Mouse (Mus musculus) lung, embryonic 14.5 days (tissue): ENCODE measurements around the gene Fgfr2. TPM values are rescaled to one million over a fixed set of nuclear protein-coding genes. Genes with fewer than 3 reads are reported as not detected.

ENCODE experiments used
- ATAC-seq: fragments of 200-750 bp; cut with Nextera tagmentation; 2 replicates; pipeline ENCODE4 v1.8.0; 2017; ENCODE audit warnings: mild to moderate bottlenecking, moderate TSS enrichment, moderate library complexity; ENCODE audit not compliant: insufficient read depth
- DNase-seq: peaks from one replicate; pipeline ENCODE4 v3.0.0-alpha.2; 2015
- H3K27ac ChIP-seq: fragments of 300-500 bp; sonication (generic); 2 replicates; pipeline ENCODE4 v1.5.1; 2014; ENCODE audit warnings: low read depth, mild to moderate bottlenecking, moderate library complexity
- H3K27me3 ChIP-seq: fragments of 300-500 bp; sonication (generic); 2 replicates; pipeline ENCODE4 v1.6.1; 2014; ENCODE audit warnings: low read length, control low read depth; ENCODE audit not compliant: insufficient read depth
- H3K36me3 ChIP-seq: fragments of 300-500 bp; sonication (generic); 2 replicates; pipeline ENCODE4 v1.6.1; 2014; ENCODE audit warnings: control low read depth; ENCODE audit not compliant: insufficient read depth
- H3K4me1 ChIP-seq: fragments of 300-500 bp; sonication (generic); 2 replicates; pipeline ENCODE4 v1.6.1; 2014; ENCODE audit warnings: antibody characterized with exemption, control low read depth; ENCODE audit not compliant: insufficient read depth
- H3K4me2 ChIP-seq: fragments of 300-500 bp; sonication (generic); 2 replicates; pipeline ENCODE4 v1.6.1; 2014; ENCODE audit warnings: mild to moderate bottlenecking
- H3K4me3 ChIP-seq: fragments of 300-500 bp; sonication (generic); 2 replicates; pipeline ENCODE4 v1.5.1; 2014; ENCODE audit warnings: low read depth, low read length
- H3K9ac ChIP-seq: fragments of 300-500 bp; sonication (generic); 2 replicates; pipeline ENCODE4 v1.6.1; 2014
- H3K9me3 ChIP-seq: fragments of 300-500 bp; sonication (generic); 2 replicates; pipeline ENCODE4 v1.6.1; 2016; ENCODE audit warnings: low read depth, low read length, control low read depth
- CTCF ChIP-seq: IDR thresholded peaks from 2 replicates; pipeline ENCODE4 v1.5.1; 2016; ENCODE audit warnings: antibody characterized with exemption, low read depth
- WGBS: fragments of 180-500 bp; shearing (Covaris S2); extraction: QIAGEN DNeasy Blood & Tissue Kit; methylation state at CpG from one replicate; pipeline ENCODE4 v1.1.7; 2014; 5-methylcytosine and 5-hydroxymethylcytosine counted together
- polyA plus RNA-seq: library from polyadenylated mRNA; unstranded; fragments of >200 nt; fragmentation: Nextera tagmentation; extraction: Ambion mirVana; gene quantifications from 2 replicates; pipeline ENCODE4 v1.2.1, GENCODE M21; 2014

Fgfr2 gene
- polyA plus RNA-seq, 1 experiment from 2014 or later: 179 TPM

DNA sequence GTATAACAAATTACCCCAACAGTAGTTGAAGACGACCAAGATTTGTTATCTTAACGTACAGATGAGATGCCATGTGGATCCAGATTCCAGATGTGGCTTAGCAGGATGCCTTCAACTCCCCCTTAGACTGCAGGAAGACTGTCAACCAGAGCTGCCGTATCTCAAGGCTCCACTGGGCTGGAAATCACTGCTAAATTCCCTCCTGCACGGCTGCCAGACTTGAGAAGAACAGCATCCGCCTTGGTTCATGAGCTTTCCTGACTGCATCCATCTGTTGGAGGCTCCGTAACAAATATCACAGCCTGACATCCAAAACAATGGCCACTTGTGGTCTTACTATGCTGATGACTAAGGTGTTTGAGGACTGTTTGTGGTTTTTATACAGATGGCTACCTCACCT lies 635.8 kb downstream of the Fgfr2 start:
- no peak for DNase-seq
- no peak overlapping the region for H3K9ac ChIP-seq
- WGBS: 48% methylated on average over 6 of the region's 6 CpGs
- ATAC-seq: no peak
- H3K9me3 ChIP-seq: no peaks in the 10 kb centered on the region
- no peaks in the 10 kb centered on the region for H3K27me3 ChIP-seq
- no peak overlapping the region for H3K27ac ChIP-seq
- TF ChIP-seq CTCF: no peak
- no peak overlapping the region for H3K4me2 ChIP-seq
- no peak overlapping the region for H3K4me3 ChIP-seq
- no peaks in the 10 kb centered on the region for H3K4me1 ChIP-seq
- H3K36me3 ChIP-seq: no peaks in the 10 kb centered on the region

DNA sequence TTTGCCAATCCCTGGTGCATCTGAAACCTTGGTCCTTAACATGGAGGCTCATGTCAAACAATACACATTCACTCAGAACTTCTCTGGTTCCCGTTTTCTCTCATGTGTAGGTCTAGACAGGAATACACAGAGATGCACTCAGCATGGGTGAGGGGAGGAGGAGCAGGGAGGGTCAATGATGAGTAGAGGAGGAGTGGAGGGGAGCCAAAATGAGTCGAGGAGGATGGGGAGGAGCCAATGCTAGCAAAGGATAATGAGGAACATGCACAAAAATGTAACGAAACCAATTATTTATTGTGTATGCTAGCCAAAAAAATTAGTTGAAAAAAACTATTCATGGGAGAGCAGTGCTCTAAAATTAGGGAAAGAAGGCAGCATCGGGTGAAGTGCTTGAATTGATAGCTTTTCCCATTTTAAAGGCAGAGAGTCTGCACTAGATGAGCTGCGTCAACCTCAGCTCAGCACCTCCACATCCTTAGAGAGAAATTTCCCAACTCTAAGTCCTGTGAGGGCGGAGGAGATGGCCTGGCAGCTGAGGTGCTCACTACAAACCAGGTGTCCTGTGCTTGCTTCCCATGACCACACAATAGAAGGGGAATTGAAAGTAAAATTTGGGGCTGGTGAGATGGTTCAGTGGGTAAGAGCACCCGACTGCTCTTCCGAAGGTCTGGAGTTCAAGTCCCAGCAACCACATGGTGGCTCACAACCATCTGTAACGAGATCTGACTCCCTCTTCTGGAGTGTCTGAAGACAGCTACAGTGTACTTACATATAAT lies 636.6 kb downstream of the Fgfr2 start:
- Histone ChIP-seq H3K27ac (no peak overlapping the region), H3K27me3 (no peaks in the 10 kb centered on the region), H3K36me3 (no peaks in the 10 kb centered on the region), H3K4me3 (no peak overlapping the region), H3K4me2 (no peak overlapping the region), H3K4me1 (no peaks in the 10 kb centered on the region), H3K9ac (no peak overlapping the region), H3K9me3 (no peaks in the 10 kb centered on the region)
- no peak for ATAC-seq
- no peak for DNase-seq
- WGBS: 78% methylated on average over 9 of the region's 9 CpGs
- TF ChIP-seq CTCF: no peak

DNA sequence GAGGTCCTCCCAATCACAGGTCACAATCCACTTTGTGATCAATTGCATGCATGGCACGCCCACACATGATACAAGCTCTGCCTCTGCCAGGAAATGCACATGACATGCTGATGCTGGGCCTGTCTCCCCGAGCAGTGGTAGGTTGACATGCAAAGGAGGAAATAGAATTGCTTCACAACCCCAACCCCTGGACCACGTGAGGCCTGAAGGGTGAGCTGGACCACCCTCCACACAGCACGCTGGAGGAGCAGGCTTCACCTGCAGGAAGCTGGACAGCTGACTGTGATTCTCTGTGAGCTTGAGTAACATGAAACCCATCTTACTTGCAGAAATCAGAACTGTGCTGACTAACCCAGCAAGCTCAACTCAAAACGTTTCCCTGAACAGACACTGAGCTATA lies 638.7 kb downstream of the Fgfr2 start:
- H3K27me3 ChIP-seq: no peaks in the 10 kb centered on the region
- TF ChIP-seq CTCF: no peak
- no peak overlapping the region for H3K9ac ChIP-seq
- ATAC-seq: no peak
- no peaks in the 10 kb centered on the region for H3K9me3 ChIP-seq
- H3K4me3 ChIP-seq: no peak overlapping the region
- no peak for DNase-seq
- no peaks in the 10 kb centered on the region for H3K4me1 ChIP-seq
- H3K36me3 ChIP-seq: no peaks in the 10 kb centered on the region
- H3K27ac ChIP-seq: no peak overlapping the region
- H3K4me2 ChIP-seq: no peak overlapping the region
- WGBS: 54% methylated on average over 5 of the region's 5 CpGs

DNA sequence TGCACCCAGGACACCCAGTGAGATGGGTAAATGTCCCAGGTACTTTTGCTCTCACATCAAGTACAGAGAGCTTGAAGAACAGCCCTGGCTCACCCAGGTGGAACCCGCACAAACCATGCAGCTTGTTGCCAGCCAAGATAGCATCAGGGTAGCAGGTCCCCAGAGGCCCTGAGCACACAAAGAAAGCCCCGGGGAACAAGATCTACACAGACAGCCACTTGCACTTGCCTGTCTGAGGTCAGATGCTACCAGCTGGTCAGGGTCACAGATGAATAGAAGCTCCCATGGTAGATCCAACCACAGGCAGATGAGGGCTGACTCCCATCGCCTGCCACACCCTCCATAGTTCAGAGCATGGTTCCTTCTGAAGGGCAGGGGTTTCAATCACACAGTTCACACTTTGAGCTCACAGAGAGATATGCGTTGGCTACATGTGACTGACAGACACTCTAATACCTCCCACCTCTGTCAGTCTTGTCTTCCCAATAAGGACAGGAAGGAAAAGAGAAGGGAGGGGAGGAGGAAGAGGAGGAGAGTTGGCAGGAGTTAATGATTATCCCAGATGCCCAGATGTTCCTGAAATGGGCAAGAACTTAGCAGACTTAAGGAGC lies 642.3 kb downstream of the Fgfr2 start:
- no peak for TF ChIP-seq CTCF
- no peaks in the 10 kb centered on the region for H3K9me3 ChIP-seq
- no peak for DNase-seq
- 58% methylated on average over 4 of the region's 4 CpGs for WGBS
- no peak overlapping the region for H3K4me2 ChIP-seq
- no peak for ATAC-seq
- H3K36me3 ChIP-seq: no peaks in the 10 kb centered on the region
- no peaks in the 10 kb centered on the region for H3K27me3 ChIP-seq
- no peak overlapping the region for H3K9ac ChIP-seq
- no peak overlapping the region for H3K4me3 ChIP-seq
- no peaks in the 10 kb centered on the region for H3K4me1 ChIP-seq
- H3K27ac ChIP-seq: no peak overlapping the region

DNA sequence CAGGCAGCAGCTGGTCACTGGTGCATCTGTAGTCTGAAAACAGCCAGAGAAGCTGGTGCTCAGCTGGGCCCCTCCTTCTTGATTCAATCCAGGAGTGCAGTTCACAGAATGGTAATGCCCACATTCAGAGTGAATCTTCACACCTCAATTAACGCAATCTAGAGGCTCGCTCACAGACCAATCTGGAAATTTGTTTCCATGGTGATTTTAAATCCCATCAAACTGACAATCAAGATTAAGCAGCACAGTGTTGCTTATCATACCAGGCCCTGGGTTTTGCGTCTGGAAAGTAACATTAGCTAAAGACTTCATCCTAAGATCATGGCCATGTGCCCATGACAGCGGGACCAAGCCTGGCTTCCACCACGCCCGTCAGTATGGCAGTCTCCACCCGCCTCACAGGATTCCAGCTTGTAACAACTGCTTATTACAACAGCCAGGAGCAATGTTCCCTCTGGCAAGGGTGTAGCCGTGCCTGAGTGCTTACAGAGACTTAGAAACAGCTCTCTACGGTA lies 644.8 kb downstream of the Fgfr2 start:
- no peak for DNase-seq
- H3K27ac ChIP-seq: no peak overlapping the region
- H3K9ac ChIP-seq: no peak overlapping the region
- no peak overlapping the region for H3K4me2 ChIP-seq
- WGBS: 81% methylated on average over 9 of the region's 9 CpGs
- no peaks in the 10 kb centered on the region for H3K36me3 ChIP-seq
- H3K9me3 ChIP-seq: no peaks in the 10 kb centered on the region
- TF ChIP-seq CTCF: no peak
- no peak overlapping the region for H3K4me3 ChIP-seq
- no peaks in the 10 kb centered on the region for H3K4me1 ChIP-seq
- ATAC-seq: no peak
- no peaks in the 10 kb centered on the region for H3K27me3 ChIP-seq

DNA sequence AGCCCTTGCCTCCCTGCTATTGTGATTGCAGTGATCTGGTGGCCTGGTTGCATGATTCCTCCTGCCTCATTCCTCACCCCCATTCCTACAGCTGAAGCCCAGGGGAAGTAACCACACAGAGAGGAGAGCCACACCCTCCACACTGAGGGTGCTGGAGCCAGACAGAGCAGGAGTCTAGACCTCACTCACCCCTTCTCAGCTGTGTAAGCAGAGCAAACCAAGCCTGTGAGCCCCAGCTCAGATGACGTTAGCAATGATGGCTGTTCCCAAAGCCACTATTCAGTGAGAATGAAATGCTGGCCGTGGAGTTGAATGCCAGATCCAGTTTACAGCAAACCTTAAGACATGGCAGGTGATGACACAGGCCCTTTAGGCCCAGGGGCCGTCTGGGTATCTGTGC lies 645.4 kb downstream of the Fgfr2 start:
- ATAC-seq (no peak), DNase-seq (no peak)
- no peaks in the 10 kb centered on the region for H3K4me1 ChIP-seq
- no peak overlapping the region for H3K4me3 ChIP-seq
- H3K27ac ChIP-seq: no peak overlapping the region
- H3K9ac ChIP-seq: no peak overlapping the region
- WGBS: 54% methylated on average over 3 of the region's 3 CpGs
- H3K27me3 ChIP-seq: no peaks in the 10 kb centered on the region
- H3K9me3 ChIP-seq: no peaks in the 10 kb centered on the region
- no peak overlapping the region for H3K4me2 ChIP-seq
- no peak for TF ChIP-seq CTCF
- no peaks in the 10 kb centered on the region for H3K36me3 ChIP-seq

DNA sequence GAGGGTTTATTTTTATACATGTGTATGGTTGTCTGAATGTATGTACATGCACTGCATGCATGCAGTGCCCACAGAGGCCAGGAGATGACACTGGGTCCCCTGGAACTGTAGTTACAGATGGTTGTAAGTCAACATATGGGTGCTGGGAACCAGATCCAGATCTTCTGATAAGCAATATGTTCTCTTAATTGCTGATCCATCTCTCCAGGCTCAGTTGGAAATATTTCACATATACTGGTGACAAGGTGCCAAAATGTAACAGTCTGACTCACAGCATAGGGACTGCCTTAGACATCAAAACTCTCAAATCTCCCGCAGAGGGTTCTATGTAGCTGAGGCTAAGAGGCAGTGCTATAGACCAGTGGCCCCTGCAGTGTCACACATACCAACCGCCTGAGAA lies 646.7 kb downstream of the Fgfr2 start:
- Histone ChIP-seq H3K4me2 (no peak overlapping the region), H3K9ac (no peak overlapping the region), H3K9me3 (no peaks in the 10 kb centered on the region), H3K36me3 (no peaks in the 10 kb centered on the region), H3K4me1 (no peaks in the 10 kb centered on the region), H3K27me3 (no peaks in the 10 kb centered on the region), H3K27ac (no peak overlapping the region), H3K4me3 (no peak overlapping the region)
- no peak for ATAC-seq
- no peak for DNase-seq
- TF ChIP-seq CTCF: no peak
- 90% methylated on average over 2 of the region's 2 CpGs for WGBS
